Mouse (Mus musculus): ENCODE measurements at regions not wholly inside any gene's neighbourhood (a gene's known extent, or its start where the extent isn't known, plus 50 kb on each side); places are given as distances from the start of the nearest gene placed in this dataset.

DNA sequence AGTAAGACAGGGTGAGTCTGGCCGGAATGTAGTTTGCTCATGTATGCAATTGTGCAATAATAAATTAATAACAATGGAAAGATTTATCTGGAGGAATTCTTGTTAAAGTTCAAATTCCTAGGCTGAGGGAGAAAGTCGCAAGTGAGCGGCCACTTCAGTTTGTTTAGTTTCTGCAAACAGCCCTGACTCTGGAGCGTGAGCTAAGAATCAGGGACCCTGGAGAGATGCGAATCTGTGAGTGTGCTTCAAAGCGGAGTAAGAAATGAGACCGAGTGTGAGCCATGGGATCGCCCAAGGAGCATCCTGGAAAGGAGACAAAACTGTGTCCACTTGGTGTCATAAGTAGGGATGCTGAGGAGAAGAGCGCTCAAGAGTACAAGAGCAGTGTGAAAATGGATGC lies 104.2 kb upstream of the Lrig3 start:
- DNase-seq (ENCODE audit: extremely low read depth, low read depth) = no peak

DNA sequence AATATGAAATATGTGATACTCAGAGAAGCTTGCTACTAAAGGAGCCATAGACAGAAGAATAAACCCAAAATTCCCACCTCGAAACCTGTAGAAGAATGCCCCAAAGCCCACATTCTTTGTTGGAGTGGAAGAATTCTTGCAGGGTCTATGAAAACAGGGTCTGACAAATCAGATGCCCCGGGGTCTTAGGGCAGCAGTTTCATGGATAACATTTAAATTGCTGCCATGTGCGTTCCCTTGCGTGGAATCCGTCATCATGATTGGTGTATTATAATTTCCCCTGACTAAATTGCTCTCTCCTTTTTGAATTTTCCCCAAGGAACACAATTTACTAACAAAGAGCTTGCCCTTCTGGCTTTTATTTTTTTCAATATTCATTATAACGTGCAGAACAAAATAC lies 99.6 kb upstream of the Lrig3 start:
- no peak for DNase-seq (ENCODE audit: extremely low read depth, low read depth)

DNA sequence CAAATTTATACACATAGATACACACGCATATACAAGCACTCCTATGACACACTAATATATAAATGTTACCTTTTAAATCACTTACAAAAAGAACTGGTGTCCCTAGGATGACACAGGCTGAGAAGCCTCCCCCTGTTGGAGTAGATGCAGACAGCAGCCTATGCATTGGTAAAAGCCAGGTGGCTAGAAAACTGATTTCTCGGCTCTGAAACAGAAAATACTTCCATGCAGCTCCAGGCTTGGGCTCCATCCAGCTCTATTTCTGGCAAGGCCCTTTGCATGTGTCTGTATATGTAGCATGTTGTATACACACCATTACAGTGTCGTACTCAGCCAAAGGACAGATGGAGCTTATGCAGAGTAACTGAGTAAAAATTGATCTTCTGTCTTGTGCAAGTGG lies 81.4 kb upstream of the Lrig3 start:
- DNase-seq (ENCODE audit: extremely low read depth, low read depth) = no peak

DNA sequence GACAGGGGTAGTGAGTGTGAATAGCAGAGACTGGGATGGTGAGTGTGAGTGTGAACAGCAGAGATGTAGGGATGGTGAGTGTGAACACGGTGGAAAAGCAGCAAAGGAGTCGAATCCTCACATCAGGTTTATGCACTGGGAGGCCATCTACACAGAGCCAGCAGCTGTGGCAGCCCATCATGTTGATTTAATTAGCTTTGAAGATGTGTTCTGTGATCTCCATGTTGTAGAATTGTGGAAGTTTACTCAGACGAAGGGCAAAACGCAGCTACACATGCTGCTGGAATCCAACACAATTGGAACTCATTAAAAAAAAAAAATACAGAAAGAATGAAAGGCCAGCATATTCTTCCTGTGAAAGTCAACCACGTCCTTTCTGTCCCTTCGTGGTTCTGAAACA lies 80.2 kb upstream of the Lrig3 start:
- DNase-seq (ENCODE audit: extremely low read depth, low read depth) = no peak

DNA sequence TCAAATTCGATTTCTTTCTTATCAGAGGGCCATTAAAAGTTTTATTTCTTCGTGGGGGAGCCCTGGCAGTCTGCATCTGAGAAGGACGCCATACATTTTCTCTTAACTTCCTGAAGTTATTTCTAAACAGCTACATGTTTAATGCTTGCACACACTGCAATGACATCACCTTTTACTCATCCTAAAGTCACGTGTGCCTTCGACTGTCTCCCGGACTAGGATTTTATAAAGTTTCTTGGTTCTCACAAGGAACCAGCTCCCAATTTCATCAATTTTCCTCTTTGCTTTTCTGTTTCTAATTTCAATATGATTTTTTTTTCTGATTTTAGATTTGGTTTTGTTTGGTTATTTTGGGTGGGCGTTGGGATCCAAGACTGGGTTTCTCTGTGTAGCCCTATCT lies 73.8 kb upstream of the Lrig3 start:
- DNase-seq (ENCODE audit: extremely low read depth, low read depth) = no peak

DNA sequence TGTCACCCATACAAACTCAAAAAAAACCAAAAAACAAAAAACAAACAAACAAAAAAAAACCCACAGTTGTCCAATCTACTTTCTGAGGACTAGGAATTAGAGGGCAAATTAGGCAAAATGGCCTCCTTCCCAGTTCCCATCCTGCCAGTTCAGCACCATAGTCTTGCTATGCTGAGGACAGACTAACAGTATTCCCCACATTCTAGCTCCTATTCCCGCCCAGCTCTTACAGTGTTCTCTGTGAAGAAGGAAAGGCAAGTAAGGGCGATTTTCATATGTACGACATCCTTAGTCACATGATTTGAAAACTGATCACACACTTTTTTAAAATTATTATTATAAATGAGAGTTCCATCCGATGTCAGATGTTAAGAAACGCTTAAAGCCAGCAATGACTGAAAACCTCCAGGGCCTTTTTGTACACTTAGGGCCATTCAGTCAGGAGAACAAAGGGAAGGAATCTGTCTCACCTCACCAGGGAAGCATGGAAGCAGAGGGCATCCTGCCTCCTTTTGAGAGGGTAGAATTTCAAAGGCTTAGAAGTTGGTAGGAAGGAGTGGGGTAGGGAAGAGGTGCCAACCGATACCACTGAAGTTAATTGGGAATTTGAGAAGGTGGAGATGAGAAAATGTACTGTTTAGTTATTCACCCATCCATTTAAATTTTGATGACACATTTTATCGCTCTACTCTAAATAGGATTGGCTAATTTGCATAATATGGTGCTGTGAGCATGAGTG lies 70.1 kb upstream of the Lrig3 start:
- DNase-seq (ENCODE audit: extremely low read depth, low read depth) = no peak

- no peak for DNase-seq (ENCODE audit: extremely low read depth, low read depth)
These were observed 69.3 kb upstream of the Lrig3 start for GRCm38 (mm10) chr10:125896646-125897045.

GRCm38 (mm10) chr10:125899504-125899903 lies 66.5 kb upstream of the Lrig3 start:
- no peak for DNase-seq (ENCODE audit: extremely low read depth, low read depth)

GRCm38 (mm10) chr10:125900562-125900961 lies 65.4 kb upstream of the Lrig3 start:
- no peak for DNase-seq (ENCODE audit: extremely low read depth, low read depth)

DNA sequence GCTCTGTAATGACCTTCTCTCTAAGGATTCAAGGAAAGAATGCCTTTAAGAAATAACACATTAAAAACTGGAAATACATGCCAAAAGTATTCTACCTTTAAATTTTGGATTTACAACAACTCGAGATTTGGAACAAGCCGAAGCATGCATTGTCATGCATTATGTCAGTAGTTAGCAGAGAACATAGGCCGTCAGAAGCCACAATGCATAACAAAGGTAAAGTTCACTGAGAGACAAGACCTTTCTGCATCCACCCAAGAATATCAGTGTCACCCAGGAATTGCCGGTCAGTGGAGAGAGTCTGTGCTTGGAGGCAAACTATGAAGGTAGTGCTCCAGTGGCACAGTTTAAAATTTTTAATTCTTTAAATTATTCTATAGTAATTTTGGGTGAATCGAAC lies 63.3 kb upstream of the Lrig3 start:
- no peak for DNase-seq (ENCODE audit: extremely low read depth, low read depth)

DNA sequence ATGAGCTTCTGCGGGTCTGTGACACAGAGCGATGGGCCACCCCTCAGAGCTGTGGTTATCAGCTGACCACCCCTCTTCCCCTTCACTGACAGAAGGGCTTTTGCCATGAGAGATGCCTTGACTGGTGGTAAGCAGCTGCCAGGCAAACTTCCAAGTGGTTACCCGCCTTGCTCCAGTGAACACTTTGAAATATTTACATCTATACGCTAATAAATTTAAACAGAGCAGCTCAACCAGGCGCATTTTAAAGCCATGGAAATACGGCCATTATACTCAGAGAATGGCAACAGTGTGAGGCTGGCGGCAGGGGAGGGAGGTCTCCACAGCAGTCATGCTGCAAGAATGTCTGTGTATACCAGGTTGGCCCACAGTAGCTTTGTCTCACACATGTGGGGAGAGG lies 53.8 kb upstream of the Lrig3 start:
- DNase-seq (ENCODE audit: extremely low read depth, low read depth) = no peak
